Mouse (Mus musculus) embryo, embryonic 9.5 days (tissue): ENCODE results near the gene Tcf7l1.

Experiments used
- DNase-seq: peaks from one replicate; pipeline ENCODE4 v3.0.0-alpha.2; 2017; ENCODE audit errors: extremely low spot score

Tcf7l1 gene

DNA sequence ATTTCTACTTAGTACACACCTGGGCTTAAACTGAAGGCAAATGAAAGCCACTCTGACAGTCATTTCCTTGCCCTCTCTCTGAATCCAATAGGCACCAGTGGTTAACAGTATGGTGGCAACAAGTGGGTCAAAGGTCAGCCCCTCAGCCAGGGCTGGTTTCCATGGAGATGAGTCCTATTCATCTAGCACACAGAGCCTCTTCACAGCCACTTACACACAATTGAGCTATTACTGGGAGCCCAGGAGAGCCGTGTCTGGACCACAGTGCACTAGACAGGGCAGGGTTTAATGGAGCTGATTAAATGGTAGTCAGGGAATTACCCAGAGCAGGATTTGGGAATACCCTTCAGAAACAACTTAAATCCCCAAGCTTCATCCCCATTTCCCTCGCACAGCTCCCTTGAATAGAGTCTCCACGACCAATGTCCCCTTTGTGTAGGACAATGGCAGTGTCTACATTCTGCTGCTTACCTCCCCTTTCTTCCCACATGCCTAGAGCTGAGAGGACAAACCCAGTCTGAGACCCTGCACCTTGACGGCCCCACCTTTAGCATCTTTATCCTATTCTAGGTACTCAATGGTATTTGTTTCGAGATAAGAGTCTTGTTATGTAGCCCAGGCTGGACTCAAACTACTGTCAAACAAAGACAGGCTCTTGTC lies 89.5 kb downstream of the Tcf7l1 start:
- DNase-seq = peak; percentile 84

DNA sequence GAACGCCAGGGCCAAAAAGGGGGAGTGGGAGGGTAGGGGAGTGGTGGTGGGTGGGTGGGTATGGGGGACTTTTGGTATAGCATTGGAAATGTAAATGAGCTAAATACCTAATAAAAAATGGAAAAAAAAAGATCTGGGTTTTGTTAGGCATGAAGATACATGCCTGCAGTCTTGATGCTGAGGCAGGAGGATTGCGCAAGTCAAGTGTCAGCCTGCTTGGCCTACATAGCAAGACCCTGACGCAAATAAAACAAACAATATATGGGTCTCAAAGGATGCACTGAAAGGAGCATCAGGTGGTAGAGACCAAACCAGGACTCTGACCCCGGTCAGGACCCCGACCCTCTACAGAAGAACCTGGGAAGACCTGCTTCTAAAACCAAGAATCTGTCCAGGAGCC lies 90.5 kb downstream of the Tcf7l1 start:
- DNase-seq = no peak

DNA sequence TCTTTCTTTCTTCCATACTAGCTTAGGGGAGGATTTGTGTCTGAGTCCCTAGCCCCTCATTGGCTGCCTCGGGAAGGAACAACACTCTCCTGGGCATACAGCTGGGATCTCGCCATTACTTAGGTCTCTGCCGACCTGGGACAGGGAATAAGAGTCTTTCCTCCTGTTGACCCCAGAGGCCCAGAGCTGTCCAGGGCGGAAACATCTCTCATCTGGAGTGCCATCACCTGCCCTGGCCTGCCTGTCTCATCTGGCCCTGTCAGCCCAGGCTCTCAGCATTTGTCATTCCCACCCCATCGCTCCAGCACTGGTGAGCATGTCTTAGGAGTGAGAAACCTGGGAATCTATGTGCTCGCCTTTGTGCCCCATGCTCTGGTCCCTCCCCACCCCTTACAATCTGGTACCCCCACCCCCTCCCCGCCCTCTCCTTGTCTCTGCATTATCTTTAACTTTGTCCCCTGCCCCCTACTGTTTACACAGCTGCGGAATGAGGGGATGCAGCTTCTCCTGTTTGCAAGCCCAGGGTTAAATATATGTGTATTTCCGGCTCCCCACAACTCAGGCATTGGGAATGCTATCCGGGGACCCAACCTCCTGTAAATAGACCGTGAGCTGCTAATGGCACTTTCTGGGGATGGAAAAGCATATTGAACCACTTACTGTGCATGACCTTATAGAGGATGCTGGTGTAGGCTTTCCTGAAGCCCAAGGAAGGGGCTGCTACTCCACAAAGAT lies 92.3 kb downstream of the Tcf7l1 start:
- DNase-seq = no peak

DNA sequence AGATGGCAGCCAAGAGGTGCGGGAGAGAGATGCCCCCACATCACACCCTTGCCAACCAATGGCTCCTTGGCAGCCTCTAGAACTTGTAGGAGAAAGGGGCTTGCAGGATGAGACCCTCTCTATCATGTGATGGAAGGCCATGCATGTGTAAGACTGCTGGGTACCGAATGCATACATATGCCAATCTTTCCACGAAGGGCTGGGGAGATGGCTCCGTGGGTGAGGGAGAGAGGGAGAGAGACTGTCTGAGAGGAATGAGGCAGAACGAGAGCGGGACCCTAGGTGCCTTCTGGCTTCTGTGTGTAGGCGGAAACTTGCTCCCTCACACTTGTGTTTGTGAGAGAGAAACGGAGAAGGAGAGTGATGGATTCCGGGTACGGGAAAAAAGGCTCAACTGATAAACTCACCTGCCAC lies 94.3 kb downstream of the Tcf7l1 start:
- DNase-seq = no peak

DNA sequence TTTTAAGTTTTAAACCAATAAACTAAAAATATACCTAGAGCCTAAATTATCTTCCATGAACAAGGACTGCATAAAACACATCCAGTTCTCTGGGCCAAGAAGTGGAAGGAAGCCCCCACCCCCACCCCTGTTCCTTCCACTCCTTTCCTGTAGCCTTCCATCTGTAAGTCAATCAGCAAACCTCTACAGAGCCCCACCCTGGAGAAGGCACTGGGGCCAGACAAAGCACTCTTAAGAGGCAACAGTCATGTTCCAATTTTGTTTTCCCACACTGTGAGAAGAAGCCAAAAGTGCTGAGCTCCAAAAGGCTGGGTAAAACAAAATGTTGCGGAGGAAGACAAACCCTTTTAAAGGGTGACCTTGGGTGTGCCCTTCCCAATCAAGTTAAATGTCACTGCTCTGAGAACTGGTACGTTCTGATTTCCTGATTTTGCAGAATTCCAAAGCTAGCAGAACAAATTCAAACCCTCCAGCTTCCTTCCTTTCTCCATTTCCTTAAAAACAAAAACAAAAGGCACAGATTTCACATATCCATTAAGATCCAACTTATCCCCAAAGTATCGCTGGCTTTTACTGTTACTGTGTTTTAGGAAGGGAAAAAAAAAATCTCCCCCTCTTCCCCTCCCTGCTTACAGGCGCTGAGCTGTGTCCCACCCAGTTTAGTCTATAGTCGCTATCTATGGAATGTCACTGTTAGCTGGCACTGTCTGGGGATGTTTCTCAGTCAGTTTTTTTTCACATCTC lies 94.8 kb downstream of the Tcf7l1 start:
- DNase-seq = no peak

DNA sequence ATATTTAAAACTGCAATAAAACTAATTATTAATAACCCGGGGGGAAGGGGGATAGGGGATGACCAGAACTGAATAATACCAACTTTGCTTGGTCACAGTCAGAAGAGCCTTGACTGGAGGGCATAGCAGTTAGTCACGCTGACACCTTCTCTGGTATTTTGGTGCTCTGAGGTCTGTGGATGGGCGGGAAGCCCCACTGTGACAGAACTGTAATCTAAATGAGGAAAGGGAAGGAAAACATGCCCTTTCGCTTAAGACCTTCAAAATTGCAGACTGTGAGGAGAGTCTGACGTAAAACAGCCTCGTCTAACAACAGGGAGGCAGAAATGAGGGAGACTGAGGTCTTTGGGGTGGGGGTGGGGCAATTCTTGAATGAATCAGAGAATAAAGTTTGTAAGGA lies 96.6 kb downstream of the Tcf7l1 start:
- no peak for DNase-seq

DNA sequence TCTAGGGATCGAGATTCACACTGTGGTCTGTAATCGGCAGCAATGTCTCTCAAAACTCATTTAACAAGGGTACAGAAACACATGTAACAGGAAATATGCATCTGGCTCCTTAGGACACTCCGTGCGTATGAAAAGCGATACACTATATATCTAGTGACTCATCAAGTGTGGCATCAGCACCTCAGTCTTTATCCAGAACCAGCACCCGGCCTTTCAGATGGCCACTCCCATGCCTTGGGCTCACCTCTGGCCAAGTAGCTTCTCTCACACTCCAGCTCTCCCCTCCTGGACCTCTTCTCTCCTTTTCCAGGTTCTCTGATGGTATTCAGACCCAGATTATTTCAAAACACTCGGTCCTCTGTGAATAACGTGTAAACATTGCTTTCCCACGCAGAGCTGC lies 97.5 kb downstream of the Tcf7l1 start:
- no peak for DNase-seq

DNA sequence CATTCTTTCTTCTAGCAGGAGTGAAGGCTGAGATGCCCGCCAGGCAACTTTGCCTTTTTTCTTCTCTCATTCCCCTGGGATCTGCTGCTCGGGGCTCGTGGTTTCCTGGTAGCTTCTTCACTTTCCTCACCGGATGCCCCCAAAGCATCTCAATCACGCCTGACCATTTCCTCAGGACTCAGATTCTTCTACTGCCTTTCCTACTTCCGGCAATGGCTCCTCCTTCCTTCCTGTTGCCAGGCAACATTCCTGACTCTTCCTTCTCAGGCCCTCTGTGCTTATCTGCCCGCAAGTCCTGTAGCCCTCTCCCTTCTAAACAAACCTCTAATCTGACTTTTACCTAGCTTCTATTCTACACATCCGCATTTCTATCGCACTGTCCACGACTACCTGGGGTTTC lies 98.5 kb downstream of the Tcf7l1 start:
- DNase-seq = no peak

DNA sequence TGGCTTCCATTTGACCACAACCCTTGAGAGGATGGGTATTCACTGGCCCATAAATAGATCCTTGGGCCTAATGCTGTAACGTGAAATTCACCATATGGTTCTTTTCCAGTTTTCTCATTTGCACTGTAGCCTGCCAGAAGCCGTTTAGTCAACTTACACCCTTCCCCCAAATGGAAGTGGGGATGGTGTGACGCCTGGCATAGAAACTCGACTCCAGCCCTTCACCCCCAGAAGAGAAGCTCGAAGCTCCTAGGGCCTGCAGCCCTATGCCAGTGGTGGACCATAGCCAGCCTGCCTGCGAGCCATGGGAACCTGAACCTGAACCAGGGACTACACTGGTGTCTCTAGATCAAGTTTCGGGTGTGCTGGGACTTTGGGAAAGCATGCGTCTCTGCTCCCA lies 99.1 kb downstream of the Tcf7l1 start:
- no peak for DNase-seq

DNA sequence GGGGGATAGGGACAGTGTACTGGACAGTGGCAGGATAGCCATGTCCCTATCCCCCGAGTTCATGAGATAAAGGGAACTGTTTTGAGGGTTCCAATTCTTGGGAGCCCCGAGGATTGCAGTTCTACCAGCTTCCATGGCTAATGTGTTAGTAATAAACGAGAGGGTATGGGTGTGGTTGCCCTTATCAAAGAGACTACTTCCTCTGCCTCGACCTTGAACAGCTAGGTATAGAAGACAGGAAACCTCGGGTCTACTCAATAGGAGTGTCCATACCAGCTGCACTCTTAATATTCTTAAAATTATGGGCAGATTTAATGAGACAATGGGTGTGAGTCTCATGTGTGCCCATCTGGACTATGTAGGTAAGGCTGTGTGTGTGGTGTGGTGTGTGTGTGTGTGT lies 100.0 kb downstream of the Tcf7l1 start:
- DNase-seq = no peak

DNA sequence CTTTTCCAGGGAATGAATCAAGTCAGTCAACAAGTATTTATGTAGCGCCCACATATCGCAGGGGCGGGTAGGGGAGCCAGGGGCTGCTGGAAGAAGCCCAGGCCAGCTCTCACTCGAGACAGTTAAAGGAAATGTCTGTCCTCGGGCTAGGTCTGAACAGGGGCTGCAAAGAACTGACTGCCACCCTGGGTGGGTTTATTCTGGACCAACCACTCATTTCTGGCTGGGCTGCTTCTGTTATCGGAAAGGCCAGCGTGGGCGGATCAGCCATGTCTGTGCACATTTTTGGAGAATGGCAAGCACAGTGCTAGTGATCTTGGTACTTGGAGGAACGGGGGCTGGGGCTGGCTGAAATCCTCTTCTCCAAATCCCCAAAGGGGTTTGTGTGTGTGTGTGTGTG lies 103.9 kb downstream of the Tcf7l1 start:
- DNase-seq = no peak

DNA sequence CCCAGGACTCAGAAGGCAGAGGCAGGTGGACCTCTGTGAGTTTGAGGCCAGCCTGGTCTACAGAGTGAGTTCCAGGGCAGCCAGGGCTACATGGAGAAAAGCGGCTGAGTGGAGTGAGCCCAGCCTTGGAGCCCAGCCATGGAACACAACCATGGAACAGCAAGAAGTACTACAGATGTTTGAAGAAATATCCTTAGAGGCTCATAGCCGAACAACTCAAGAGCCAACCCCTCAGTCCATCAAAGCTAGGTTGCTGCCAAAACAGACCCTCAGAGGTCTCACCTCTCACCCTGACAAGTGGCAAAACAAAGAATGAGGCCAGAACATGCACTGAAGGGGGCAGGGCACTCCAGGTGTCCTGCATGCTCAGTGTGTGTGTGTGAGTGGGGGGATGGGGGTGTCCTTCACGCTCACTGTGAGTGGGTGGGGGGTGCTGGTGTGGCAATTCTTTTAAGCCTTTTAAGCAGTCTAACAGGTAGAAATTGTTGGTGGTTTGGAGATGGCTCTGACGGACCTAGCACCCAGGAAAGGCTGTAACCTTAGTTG lies 104.7 kb downstream of the Tcf7l1 start:
- DNase-seq = no peak

DNA sequence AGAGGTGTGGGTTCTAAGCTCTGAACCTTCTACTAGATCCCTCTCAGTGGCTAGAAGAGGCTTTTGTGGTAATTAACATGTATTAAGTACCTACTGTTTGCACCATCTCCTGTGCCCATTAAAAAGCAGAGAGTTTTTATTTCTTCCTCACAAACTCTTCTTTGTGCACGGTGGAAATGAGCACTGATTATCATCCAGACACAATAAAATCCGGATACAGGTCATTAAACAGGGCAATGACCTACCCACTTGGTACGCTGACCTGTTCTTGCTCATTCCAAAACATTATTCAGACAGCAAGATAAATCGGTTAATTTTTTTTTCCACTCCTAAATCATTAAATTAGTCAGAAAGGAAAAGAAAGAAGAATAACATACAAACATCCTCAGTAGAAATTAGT lies 106.8 kb downstream of the Tcf7l1 start:
- no peak for DNase-seq

DNA sequence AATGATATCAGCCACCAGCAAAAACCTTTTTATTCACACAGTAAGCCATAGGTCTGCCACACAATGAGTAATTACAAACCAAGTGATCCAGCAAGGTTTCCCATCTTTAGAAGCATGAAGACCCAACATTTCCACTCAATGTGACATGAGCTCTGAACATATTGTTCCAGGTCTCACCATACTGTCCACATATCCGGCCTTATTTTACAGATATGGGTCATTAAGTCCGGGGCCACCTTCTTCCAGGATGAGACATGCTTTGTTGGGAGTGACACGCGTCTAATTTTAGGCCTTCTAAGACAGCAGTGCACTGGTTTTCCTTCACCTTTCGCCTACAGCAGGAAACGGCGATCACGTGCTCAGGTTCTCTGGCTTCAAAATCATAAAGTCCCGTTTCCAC lies 108.1 kb downstream of the Tcf7l1 start:
- DNase-seq = no peak

DNA sequence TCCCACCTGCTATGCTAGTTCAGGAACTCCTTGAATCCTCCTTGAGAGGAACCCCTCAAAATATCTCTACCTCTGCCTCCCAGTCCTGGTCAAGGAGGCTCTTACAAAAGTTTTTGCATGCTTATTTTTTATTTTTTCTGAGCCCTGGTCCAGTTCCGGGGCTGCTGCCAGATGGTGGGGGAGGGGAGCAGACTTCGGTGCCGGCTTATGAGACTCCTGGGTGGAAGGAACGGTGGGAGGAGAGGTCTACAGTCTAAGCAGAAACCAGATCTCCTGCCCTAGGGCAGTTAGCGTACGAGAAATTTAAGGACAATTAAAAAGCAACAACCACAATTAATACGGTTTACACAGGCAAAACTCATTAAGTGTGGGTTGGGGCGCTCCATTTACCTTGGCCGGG lies 110.4 kb downstream of the Tcf7l1 start:
- DNase-seq = no peak

DNA sequence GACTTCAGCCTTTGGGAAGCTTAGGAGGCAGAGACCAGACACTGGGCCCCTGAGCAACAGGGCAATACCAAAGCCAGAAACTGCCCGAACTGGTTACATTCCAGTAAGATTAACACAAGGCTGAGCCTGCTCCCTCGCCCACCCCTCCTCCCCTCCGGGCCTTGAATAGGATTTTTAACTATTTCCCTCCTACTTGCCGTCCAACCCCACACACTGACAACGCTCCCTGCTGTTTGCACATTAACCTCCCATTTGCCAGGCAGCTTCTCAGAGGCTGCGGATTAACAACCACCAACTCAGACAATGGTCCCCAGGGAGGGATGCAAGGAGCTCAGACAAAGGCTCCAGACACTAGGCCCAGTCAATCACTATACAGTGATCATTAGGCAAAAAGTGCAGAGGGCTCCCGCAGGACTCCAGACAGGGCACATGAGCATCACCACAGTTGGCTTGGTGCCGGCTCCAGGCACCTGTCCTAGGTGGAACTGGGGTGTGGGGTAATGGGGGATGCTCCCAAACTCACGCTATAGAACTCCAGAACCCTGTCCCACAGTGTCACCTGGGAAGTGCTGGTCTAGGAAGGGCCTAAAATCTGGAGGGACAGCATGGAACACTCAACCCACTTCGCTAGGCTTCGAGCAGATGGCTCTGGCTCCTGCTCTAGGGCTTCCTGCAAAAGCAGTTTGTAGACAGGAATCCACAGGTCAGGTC lies 111.4 kb downstream of the Tcf7l1 start:
- peak; percentile 84 for DNase-seq

DNA sequence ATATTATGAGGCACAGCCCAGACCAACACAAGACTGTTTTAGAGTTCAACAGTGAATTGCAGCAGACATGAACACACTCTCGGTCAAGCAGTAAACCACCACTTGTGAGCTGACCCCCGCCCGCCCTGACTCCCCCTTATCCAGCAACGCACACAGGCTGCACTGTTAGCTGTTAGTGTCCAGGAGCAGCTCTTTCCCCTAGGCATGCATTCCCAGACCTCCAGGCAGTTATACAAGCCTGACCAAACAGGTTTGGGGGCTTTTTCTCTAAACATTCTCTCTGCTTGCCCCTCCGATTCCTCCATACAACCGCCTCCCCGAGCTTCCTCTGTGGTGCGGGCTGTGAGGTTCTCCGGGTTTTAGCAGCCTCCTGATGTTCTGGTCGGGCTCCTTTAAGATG lies 112.0 kb downstream of the Tcf7l1 start:
- no peak for DNase-seq

DNA sequence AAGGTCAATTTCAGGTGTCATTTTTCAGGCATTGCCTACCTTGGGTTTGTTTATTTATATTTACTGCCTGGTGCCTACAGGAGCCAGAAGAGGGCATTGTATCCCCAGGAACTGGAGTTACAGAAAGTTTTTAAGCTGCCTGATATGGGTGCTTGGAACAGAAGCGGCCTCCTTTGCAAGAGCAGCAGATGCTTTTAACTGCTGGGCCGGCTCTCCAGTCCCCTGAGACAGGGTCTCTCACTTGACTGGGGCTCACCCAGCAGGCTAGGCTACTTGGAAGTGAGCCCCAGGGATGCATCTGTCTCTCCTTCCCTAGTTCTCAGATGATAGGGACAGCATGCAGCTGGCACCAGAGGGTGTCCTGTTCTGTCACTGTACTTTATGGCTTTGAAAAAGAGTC lies 112.7 kb downstream of the Tcf7l1 start:
- no peak for DNase-seq

DNA sequence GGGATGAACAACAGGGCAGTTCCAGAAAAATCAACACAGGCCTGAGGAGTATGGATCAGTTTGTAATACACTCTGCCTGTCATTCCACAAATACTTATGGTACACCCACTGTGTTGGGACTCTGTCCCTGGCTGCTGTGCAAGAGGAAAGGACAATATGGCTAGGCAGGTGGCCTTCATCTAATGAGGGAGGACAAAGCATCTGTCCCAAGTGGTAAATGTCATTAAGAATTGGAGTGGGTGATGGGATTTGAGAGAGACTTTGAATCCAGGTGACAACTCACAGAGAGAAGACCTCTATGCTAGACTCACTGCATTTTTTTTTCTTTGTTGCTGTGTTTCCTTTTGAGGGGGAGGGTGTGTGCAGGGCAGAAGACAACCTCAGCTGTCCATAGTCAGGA lies 115.3 kb downstream of the Tcf7l1 start:
- no peak for DNase-seq

DNA sequence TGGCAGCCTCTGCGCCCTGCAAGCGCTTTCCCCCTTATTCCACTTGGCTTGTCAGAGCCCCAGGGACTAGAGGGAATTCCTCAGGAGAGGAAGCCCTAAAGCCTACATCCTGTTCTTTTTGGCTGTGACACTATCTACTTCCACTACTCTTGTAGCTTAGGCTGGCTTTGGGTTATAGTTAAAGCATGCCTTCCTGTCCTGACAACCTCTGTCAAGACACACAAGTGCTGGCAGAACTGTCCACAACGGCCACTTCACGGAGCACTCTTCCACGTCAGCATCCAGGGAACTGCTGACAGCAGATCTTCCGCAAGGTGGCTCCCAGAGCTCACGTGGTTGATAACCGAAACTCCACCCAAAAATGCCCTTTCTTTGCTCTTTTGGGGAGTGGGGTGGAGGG lies 117.9 kb downstream of the Tcf7l1 start:
- no peak for DNase-seq

DNA sequence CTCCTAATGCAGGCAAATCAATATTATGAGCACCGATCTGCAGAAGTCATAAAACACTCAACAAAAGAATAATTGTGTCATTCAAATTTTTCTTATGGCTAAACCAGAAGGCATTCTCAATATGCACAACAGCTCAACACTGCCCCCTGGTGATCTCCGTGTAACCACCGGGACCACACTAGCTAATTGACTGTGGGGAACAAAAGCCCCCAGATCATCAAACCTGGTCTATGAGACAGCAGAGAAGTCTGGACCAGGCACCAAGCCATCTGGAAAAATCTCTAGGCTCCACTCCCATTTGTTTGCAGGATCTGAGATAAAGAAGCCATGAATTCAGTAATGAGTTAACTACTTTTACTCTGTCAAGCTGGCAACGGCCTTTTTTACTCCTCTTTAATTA lies 122.0 kb downstream of the Tcf7l1 start:
- no peak for DNase-seq

DNA sequence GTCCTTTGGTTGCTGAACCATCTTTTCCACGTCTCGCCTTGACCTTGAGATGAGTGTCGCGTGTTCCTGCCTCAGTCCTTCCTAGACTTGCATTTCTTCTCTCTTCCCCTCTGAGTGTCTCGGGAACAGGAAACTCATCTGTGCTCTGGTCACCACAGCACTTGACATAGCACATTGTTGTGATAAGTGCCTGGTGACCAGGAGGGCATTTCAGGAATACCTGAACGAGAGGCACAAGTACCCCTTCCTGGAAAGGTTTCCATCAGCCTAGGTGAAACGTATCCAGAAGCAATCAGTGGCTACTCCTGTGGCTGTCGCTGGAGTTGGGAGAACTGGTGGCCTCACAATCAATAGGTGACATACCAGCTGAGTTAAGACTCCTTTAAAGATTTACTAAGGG lies 124.8 kb downstream of the Tcf7l1 start:
- DNase-seq = no peak
